ENCODE assay signal across 8 mouse cellular contexts in the genomic region with DNA sequence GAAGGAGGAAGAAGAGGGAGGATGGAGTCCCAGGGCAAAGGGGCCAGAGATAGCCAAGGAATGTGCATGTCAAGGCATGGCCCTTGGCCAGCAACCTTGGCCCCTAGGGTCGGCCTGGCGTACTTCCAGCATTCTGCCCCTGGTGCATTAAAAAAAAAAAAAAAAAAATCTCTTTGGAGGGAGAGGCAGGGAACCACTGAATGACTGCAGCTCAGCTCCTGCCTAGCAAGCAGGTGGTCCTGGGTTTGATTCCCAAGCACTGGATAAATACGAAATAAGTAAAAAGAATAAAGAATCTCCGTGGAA. TPM values are rescaled to one million over a fixed set of nuclear protein-coding genes. Genes with fewer than 3 reads are reported as not detected.
DNase-seq lines count a peak whose midpoint lies in the region; ATAC-seq and TF ChIP-seq lines count a peak whose summit lies in the region.

No protein-coding gene starts in this region.

- no peak overlapping the region for H3K9ac ChIP-seq in lung, embryonic 16.5 days (ENCODE audit: low read length)
- H3K9ac ChIP-seq in embryonic facial prominence, embryonic 13.5 days = no peak overlapping the region; the same call in 1 of the 2 replicates
- no peak overlapping the region for H3K9ac ChIP-seq in liver, postnatal 0 days (replicated peaks)

- peak overlapping the region; percentile 99; the same call in 1 of the 2 replicates for H3K4me2 ChIP-seq in lung, embryonic 16.5 days (ENCODE audit: low read depth, low read length)
- peak overlapping the region; percentile 93 for H3K4me2 ChIP-seq in embryonic facial prominence, embryonic 13.5 days
- H3K4me2 ChIP-seq in liver, postnatal 0 days (ENCODE audit: low read depth, low read length) = peak overlapping the region; percentile 78

- WGBS in lung, embryonic 16.5 days = 40% methylated on average over 4 of the region's 4 CpGs
- WGBS in embryonic facial prominence, embryonic 13.5 days = 49% methylated on average over 4 of the region's 4 CpGs
- WGBS in liver, postnatal 0 days (ENCODE audit: insufficient replicate concordance) = 42% methylated on average over 4 of the region's 4 CpGs

- peaks cover 23% of the 10 kb centered on the region for H3K4me1 ChIP-seq in lung, embryonic 16.5 days (replicated peaks; ENCODE audit: control insufficient read depth, insufficient read depth, low read length)
- H3K4me1 ChIP-seq in embryonic facial prominence, embryonic 13.5 days = peaks cover 26% of the 10 kb centered on the region
- H3K4me1 ChIP-seq in liver, postnatal 0 days (ENCODE audit: insufficient read depth) = peaks cover 18% of the 10 kb centered on the region

- peak; percentile 54 for DNase-seq in cerebellum, adult 11-12 months
- no peak for DNase-seq in cerebellum, adult 9-11 months
- DNase-seq in lung, postnatal 4 days = no peak
- DNase-seq in liver, postnatal 0 days = no peak
- DNase-seq in lung, postnatal 14 days = no peak

- no peak overlapping the region for H3K27ac ChIP-seq in lung, embryonic 16.5 days (ENCODE audit: low read length)
- no peak overlapping the region for H3K27ac ChIP-seq in embryonic facial prominence, embryonic 13.5 days
- H3K27ac ChIP-seq in liver, postnatal 0 days (ENCODE audit: low read depth) = no peak overlapping the region

- H3K4me3 ChIP-seq in lung, embryonic 16.5 days (ENCODE audit: low read length) = no peak overlapping the region
- H3K4me3 ChIP-seq in embryonic facial prominence, embryonic 13.5 days = no peak overlapping the region
- no peak overlapping the region for H3K4me3 ChIP-seq in liver, postnatal 0 days (ENCODE audit: low read depth, low read length)

- no peaks in the 10 kb centered on the region for H3K36me3 ChIP-seq in lung, embryonic 16.5 days (ENCODE audit: control insufficient read depth, insufficient read depth, low read length)
- no peaks in the 10 kb centered on the region for H3K36me3 ChIP-seq in embryonic facial prominence, embryonic 13.5 days
- no peaks in the 10 kb centered on the region for H3K36me3 ChIP-seq in liver, postnatal 0 days (replicated peaks; ENCODE audit: insufficient read depth, low read length)

- TF ChIP-seq EP300 in liver, postnatal 0 days (IDR thresholded peaks at IDR 0.05; ENCODE audit: low read depth) = no peak

- TF ChIP-seq CTCF in liver, postnatal 0 days (IDR thresholded peaks at IDR 0.05; ENCODE audit: low read depth) = no peak

- no peak for ATAC-seq in lung, embryonic 16.5 days (ENCODE audit: low read depth)
- ATAC-seq in embryonic facial prominence, embryonic 13.5 days (ENCODE audit: insufficient number of reproducible peaks, insufficient read depth, low FRiP score, low TSS enrichment, low read depth) = no peak
- no peak for ATAC-seq in liver, postnatal 0 days
- no peak for ATAC-seq in megakaryocyte progenitor cell, adult 5-6 weeks (replicated peaks; ENCODE audit: poor library complexity)

- H3K9me3 ChIP-seq in lung, embryonic 16.5 days (ENCODE audit: control insufficient read depth, low read length) = no peaks in the 10 kb centered on the region; the same call in 1 of the 2 replicates
- peaks cover 5% of the 10 kb centered on the region; the same call in 1 of the 2 replicates for H3K9me3 ChIP-seq in embryonic facial prominence, embryonic 13.5 days
- H3K9me3 ChIP-seq in liver, postnatal 0 days (ENCODE audit: low read length) = no peaks in the 10 kb centered on the region

- no peaks in the 10 kb centered on the region for H3K27me3 ChIP-seq in lung, embryonic 16.5 days (ENCODE audit: control insufficient read depth, insufficient read depth, low read depth, low read length)
- H3K27me3 ChIP-seq in embryonic facial prominence, embryonic 13.5 days = 0 out of 2 replicates have a peak, but pooled peaks cover 3% of the 10 kb centered on the region
- H3K27me3 ChIP-seq in liver, postnatal 0 days (ENCODE audit: insufficient read depth, low read length) = no peaks in the 10 kb centered on the region

RNA-seq across cellular contexts. Expression of a gene that starts 1.4 kb away (rescaled TPM):
- polyA plus RNA-seq in lung, embryonic 16.5 days (2015; fragmentation: Nextera tagmentation; extraction: Ambion mirVana) = 14.7 and 19.6 TPM in 2 replicates
- 22.0 and 27.6 TPM in 2 replicates for polyA plus RNA-seq in embryonic facial prominence, embryonic 13.5 days (2015; fragmentation: Nextera tagmentation; extraction: Ambion mirVana)
- 5.8 and 6.7 TPM in 2 replicates for polyA plus RNA-seq in liver, postnatal 0 days (2015; fragmentation: Nextera tagmentation; extraction: Ambion mirVana)
- total RNA-seq in megakaryocyte progenitor cell, adult 5-6 weeks (2015) = 29.9 and 34.5 TPM in 2 replicates
- total RNA-seq in megakaryocyte progenitor cell, adult 5-6 weeks (2017) = 15.4 and 37.0 TPM in 2 replicates
